Mouse (Mus musculus) MEL (cell line): ENCODE results near the gene Rxfp4.

ENCODE experiments used
- CHD1 ChIP-seq: IDR thresholded peaks from 2 replicates; pipeline ENCODE4 v1.6.1; 2012; ENCODE audit warnings: low read depth, mild to moderate bottlenecking, inconsistent platforms, low read length, improper control_type of control experiment
- E2F4 ChIP-seq: IDR thresholded peaks from 2 replicates; pipeline ENCODE4 v1.6.1; 2011; ENCODE audit warnings: low read depth, low read length, improper control_type of control experiment, borderline replicate concordance
- ELF1 ChIP-seq: IDR thresholded peaks from 2 replicates; pipeline ENCODE4 v1.6.1; 2014; ENCODE audit warnings: low read depth, mild to moderate bottlenecking, inconsistent platforms, low read length, improper control_type of control experiment, moderate library complexity
- EP300 ChIP-seq, 2 experiments: IDR thresholded peaks; 2 replicates each; pipeline ENCODE4 v1.6.1; 2011; ENCODE audit warnings: improper control_type of control experiment in 2 of 2, low read length in 2 of 2, low read depth in 1 of 2, mild to moderate bottlenecking in 1 of 2
- GATA1 ChIP-seq: IDR thresholded peaks from 2 replicates; pipeline ENCODE4 v1.6.1; 2011; ENCODE audit warnings: low read depth, low read length, improper control_type of control experiment
- MAX ChIP-seq: IDR thresholded peaks from 2 replicates; pipeline ENCODE4 v1.6.1; 2011; ENCODE audit warnings: low read length, improper control_type of control experiment
- POLR2A ChIP-seq, 2 experiments: IDR thresholded peaks; 2 replicates each; pipeline ENCODE4 v1.6.1; 2011 to 2012; ENCODE audit warnings: low read length in 2 of 2, mild to moderate bottlenecking in 2 of 2, control low read depth in 1 of 2, improper control_type of control experiment in 1 of 2, low read depth in 1 of 2, moderate library complexity in 1 of 2; ENCODE audit not compliant: control insufficient read depth in 1 of 2, insufficient read depth in 1 of 2, poor library complexity in 1 of 2
- SIN3A ChIP-seq: IDR thresholded peaks from 2 replicates; pipeline ENCODE4 v1.6.1; 2012; ENCODE audit warnings: low read length, improper control_type of control experiment, inconsistent platforms

DNA sequence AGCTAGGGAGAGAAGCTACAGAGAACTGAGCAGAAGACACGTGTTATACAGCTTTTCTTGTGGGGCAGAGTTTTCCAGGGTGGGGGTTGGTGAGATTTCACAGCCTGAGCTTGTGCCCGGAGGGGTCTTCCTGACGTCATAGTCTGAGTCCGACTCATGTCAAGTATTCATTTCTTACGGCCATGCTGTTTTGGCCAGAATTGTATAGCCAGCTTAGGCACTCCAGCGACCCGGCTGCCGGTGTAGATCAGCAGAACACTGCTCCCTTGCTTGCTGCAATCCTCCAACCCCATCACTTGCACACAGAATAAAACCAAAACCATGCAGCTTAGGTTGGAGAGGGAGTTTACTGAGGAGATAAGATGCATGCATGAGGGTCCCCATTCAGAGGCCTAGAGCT is 2.7 kb upstream of the Rxfp4 start:
- no peak for TF ChIP-seq SIN3A
- TF ChIP-seq ELF1: no peak
- TF ChIP-seq MAX: no peak
- no peak for TF ChIP-seq CHD1
- TF ChIP-seq POLR2A (IDR thresholded peaks at IDR 0.05; ENCODE audit: control insufficient read depth in 1 of 2, insufficient read depth in 1 of 2, low read depth in 1 of 2, low read length in 2 of 2, poor library complexity in 1 of 2): no peak
- no peak for TF ChIP-seq GATA1
- TF ChIP-seq EP300 (IDR thresholded peaks at IDR 0.05; ENCODE audit: low read depth in 1 of 2, low read length in 2 of 2): no peak
- no peak for TF ChIP-seq E2F4
